Mouse (Mus musculus) embryonic facial prominence, embryonic 11.5 days (tissue): ENCODE measurements at regions not wholly inside any gene's neighbourhood (a gene's known extent, or its start where the extent isn't known, plus 50 kb on each side); places are given as distances from the start of the nearest gene placed in this dataset.

Source experiments
- ATAC-seq: fragments of 200-750 bp; cut with Nextera tagmentation; replicated peaks from 2 replicates; pipeline ENCODE4 v1.8.0; 2017; ENCODE audit warnings: low read depth; ENCODE audit not compliant: insufficient number of reproducible peaks, low FRiP score, low TSS enrichment
- DNase-seq: peaks from one replicate; pipeline ENCODE4 v3.0.0-alpha.2; 2015; ENCODE audit warnings: low spot score
- H3K27ac ChIP-seq: fragments of 300-500 bp; sonication (generic); replicated peaks from 2 replicates; pipeline ENCODE4 v1.5.1; 2014; ENCODE audit warnings: mild to moderate bottlenecking, low read depth, low read length, control low read depth
- H3K27me3 ChIP-seq: fragments of 300-500 bp; sonication (generic); 2 replicates; pipeline ENCODE4 v1.6.1; 2014; ENCODE audit warnings: mild to moderate bottlenecking, low read length, moderate library complexity, mixed read lengths; ENCODE audit not compliant: control insufficient read depth, insufficient read depth
- H3K36me3 ChIP-seq: fragments of 300-500 bp; sonication (generic); replicated peaks from 2 replicates; pipeline ENCODE4 v1.6.1; 2014; ENCODE audit warnings: low read depth, mild to moderate bottlenecking, low read length, moderate library complexity, mixed read lengths; ENCODE audit not compliant: control insufficient read depth, insufficient read depth
- H3K4me1 ChIP-seq: fragments of 300-500 bp; sonication (generic); 2 replicates; pipeline ENCODE4 v1.6.1; 2014; ENCODE audit warnings: low read length, mixed read lengths; ENCODE audit not compliant: control insufficient read depth, insufficient read depth
- H3K4me2 ChIP-seq: fragments of 300-500 bp; sonication (generic); 2 replicates; pipeline ENCODE4 v1.6.1; 2014; ENCODE audit warnings: low read depth, mild to moderate bottlenecking, control low read depth, low read length, moderate library complexity
- H3K4me3 ChIP-seq: fragments of 300-500 bp; sonication (generic); 2 replicates; pipeline ENCODE4 v1.5.1; 2014; ENCODE audit warnings: low read depth, low read length, control low read depth
- H3K9ac ChIP-seq: fragments of 300-500 bp; sonication (generic); replicated peaks from 2 replicates; pipeline ENCODE4 v1.6.1; 2014; ENCODE audit warnings: mild to moderate bottlenecking, control low read depth, low read length
- H3K9me3 ChIP-seq: fragments of 300-500 bp; sonication (generic); replicated peaks from 2 replicates; pipeline ENCODE4 v1.6.1; 2016; ENCODE audit warnings: mild to moderate bottlenecking, low read length, inconsistent platforms, mixed read lengths; ENCODE audit not compliant: control insufficient read depth
- WGBS: fragments of 180-500 bp; shearing (Covaris S2); extraction: QIAGEN DNeasy Blood & Tissue Kit; methylation state at CpG from one replicate; pipeline ENCODE4 v1.1.7; 2014; 5-methylcytosine and 5-hydroxymethylcytosine counted together

DNA sequence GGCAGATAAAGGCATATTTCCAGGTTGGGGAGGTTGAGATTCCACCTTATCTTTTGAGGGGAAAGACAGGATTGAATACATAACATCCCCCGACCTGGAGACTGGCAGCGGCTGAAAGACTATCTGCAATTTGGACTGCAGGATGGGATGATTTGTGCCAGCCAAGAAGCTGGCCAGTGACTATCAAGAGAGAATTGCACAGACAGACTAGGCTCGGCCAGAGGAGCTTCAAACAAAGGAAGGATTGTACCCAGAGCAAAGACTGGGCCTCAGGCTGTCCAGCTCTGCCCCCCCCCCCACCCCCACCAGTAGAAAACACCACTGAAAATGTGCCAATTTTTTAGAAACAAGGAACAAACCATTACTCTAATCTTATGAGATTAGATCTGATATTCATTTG, 73.0 kb upstream of the Fam3c start:
- Histone ChIP-seq H3K36me3 (no peaks in the 10 kb centered on the region), H3K27ac (no peak overlapping the region), H3K4me2 (no peak overlapping the region), H3K9me3 (no peaks in the 10 kb centered on the region), H3K27me3 (no peaks in the 10 kb centered on the region), H3K4me3 (no peak overlapping the region), H3K4me1 (no peaks in the 10 kb centered on the region), H3K9ac (no peak overlapping the region)
- no peak for DNase-seq
- WGBS, result 26% methylated on average over 3 of the region's 3 CpGs
- ATAC-seq, result no peak

DNA sequence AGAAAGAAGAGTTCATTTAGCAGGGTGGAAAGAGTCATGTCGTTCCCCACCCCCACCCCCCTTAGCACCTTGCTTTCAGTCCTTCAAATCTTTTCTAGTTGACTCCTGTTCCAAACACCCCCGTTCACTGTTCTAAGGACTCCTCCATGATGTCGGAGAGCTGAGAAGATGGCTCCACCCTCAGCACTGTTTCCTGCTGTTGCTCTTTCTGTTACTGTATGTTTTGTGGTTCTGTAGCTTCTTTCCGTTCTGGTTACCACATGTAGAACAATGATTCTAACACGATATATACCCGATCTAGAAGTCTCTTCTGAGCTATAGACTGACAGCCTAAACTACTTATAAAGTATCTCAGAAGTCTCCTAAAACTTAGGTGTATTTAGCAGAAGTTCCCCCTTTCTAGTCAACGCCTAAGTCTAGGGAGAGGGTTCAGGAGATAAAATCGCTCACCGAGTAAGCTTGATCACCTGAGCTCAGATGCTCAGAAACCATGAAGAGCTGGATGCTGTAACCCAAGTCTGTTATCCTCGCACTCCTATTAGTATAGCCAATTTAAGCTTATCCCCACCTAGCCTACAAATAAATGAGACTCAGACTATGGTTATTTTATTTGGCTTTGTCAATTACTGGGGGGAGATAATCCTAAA, 68.2 kb upstream of the Fam3c start:
- WGBS, result 86% methylated on average over 10 of the region's 10 CpGs
- DNase-seq, result no peak
- H3K36me3 ChIP-seq, result no peaks in the 10 kb centered on the region

DNA sequence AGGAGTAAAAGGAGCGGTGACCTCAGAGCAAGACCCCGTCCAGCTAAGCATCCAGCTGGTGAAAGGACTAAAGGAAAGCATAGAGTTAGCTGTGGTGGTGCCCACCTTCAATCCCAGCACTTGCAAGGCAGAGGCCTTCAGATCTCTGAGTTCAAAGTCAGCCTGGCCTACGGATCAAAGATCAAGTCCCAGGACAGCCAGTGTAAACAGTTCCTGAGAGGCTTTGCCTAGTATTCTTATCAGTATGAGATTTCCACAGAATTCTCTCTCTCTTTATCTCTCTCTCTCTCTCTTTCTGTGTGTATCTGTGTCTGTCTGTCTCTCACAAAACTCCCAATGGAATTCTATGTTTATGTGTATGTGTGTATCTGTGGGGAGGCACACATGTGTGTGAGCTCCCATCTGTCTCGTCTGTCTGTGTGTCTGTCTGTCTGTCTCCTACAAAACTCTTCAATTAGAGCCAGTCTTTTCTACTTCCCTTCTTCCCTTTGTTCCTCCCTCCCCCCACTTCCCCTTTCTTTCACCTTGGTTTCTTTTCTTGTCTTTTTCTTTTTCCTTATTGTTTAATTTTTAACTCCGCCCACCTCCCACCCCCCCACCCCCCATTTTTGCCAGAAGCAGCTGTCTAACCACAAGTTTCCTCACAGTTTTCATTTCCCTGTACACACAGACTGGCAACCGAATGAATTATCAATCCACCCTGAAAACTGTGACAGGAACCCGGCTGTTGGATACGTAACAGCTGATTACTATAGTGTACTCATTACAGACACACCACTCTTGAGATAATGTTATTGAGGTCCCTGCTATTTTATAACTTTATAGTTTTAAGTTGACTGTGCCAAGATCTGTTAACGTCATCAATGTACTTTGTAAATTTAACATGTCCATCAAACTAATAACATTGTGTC, 67.3 kb upstream of the Fam3c start:
- Histone ChIP-seq H3K4me3 (no peak overlapping the region), H3K27ac (no peak overlapping the region), H3K36me3 (no peaks in the 10 kb centered on the region), H3K4me1 (no peaks in the 10 kb centered on the region), H3K4me2 (no peak overlapping the region), H3K9ac (no peak overlapping the region), H3K9me3 (no peaks in the 10 kb centered on the region), H3K27me3 (no peaks in the 10 kb centered on the region)
- no peak for DNase-seq
- no peak for ATAC-seq
- WGBS, result 75% methylated on average over 9 of the region's 9 CpGs

More for the DNA sequence above, 68.2 kb upstream of the Fam3c start:
- H3K4me3 ChIP-seq, result no peak overlapping the region
- ATAC-seq, result no peak
- H3K4me1 ChIP-seq, result no peaks in the 10 kb centered on the region
- H3K9me3 ChIP-seq, result no peaks in the 10 kb centered on the region
- H3K4me2 ChIP-seq, result no peak overlapping the region
- no peak overlapping the region for H3K9ac ChIP-seq
- no peak overlapping the region for H3K27ac ChIP-seq
- no peaks in the 10 kb centered on the region for H3K27me3 ChIP-seq

DNA sequence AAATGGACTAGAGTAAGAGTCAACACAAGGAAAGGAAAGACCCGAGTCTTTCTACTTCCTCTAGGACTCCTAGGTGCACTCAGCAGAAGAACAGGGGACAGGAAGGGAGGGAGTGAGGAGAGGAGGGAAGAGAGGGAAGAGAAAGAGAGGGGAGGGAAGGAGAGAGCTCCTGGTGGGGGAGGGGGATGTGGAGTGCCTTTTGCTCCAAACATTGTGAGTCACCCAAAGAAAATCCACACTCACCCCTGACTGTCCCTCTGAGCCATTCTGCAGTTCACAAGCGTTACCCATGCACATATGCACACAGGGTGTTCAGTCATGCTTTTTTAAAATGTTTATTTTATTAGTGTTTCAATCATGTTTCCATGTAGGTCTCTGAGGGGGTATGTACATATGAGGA, 65.5 kb upstream of the Fam3c start:
- H3K4me1 ChIP-seq, result no peaks in the 10 kb centered on the region
- no peak overlapping the region for H3K27ac ChIP-seq
- 65% methylated on average over 2 of the region's 2 CpGs for WGBS
- H3K4me2 ChIP-seq, result no peak overlapping the region
- H3K36me3 ChIP-seq, result no peaks in the 10 kb centered on the region
- DNase-seq (no peak), ATAC-seq (no peak)
- no peak overlapping the region for H3K9ac ChIP-seq
- no peaks in the 10 kb centered on the region for H3K9me3 ChIP-seq
- H3K27me3 ChIP-seq, result no peaks in the 10 kb centered on the region
- no peak overlapping the region for H3K4me3 ChIP-seq

DNA sequence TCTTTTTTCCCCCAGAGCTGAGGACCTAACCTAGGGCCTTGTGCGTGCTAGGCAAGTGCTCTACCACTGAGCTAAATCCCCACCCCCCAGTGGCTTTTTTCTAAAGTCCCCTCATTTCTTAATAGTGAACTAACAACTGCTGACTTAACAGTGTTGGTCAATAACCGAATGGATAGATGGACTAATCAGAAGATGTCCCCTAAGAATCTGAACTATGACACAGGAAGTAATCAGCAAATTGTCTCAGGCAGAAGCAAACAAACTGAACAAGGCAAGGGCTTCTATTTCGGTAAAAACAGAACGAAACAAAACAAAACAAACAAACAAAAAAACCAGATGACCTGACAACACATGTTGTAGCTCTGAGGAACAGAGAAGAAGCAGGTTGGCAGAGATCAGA, 62.2 kb upstream of the Fam3c start:
- no peak for ATAC-seq
- Histone ChIP-seq H3K27ac (no peak overlapping the region), H3K4me3 (no peak overlapping the region), H3K27me3 (no peaks in the 10 kb centered on the region), H3K36me3 (no peaks in the 10 kb centered on the region), H3K9ac (no peak overlapping the region), H3K4me2 (no peak overlapping the region), H3K9me3 (no peaks in the 10 kb centered on the region), H3K4me1 (no peaks in the 10 kb centered on the region)
- WGBS, result 46% methylated on average over 4 of the region's 4 CpGs
- DNase-seq, result no peak

DNA sequence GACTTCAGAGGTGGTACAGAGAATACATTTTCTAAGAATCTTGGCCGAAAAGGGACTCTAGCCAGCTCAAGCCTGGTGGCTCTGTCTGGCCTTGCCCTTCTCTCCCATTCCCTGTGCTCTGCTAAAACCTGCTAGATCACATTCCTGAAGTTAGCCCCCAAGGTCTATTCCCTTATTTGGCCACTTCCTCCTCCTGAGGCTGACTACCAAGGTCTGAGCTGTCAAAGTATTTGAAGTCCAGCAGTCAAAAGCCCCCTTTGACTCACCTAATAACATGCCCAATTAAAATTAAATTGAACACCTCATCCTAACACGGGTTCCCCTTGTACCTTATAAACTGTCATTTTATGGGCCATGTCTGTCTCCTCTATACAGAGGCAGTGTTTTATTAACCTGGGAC, 61.1 kb upstream of the Fam3c start:
- Histone ChIP-seq H3K36me3 (no peaks in the 10 kb centered on the region), H3K9ac (no peak overlapping the region), H3K4me1 (no peaks in the 10 kb centered on the region), H3K9me3 (no peaks in the 10 kb centered on the region), H3K27me3 (no peaks in the 10 kb centered on the region), H3K27ac (no peak overlapping the region), H3K4me3 (no peak overlapping the region), H3K4me2 (no peak overlapping the region)
- WGBS, result 45% methylated on average over 2 of the region's 2 CpGs
- DNase-seq, result peak; percentile 45
- peak; percentile 48; the same call in 1 of the 2 replicates for ATAC-seq

DNA sequence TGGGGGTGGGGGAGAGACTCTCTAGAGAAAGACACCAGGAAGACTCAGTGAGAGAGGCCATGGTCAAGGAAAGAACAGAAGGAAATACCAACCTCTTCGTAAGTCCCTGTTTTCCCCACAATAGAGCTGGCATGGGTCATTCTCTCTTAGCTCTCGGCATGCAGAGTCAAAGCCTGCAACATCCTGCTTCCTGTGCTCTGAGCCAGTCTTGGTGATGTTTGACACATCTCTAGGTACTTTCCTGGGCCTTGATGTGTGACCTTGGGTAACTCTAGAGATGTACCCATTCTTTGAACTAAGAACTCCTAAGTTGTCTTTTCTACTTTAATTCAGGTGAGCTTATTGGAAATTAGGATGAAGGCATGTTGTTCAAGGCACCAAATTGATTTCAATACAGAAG, 55.8 kb upstream of the Fam3c start:
- Histone ChIP-seq H3K27ac (no peak overlapping the region), H3K4me1 (no peaks in the 10 kb centered on the region), H3K36me3 (no peaks in the 10 kb centered on the region), H3K27me3 (no peaks in the 10 kb centered on the region), H3K9me3 (no peaks in the 10 kb centered on the region), H3K4me3 (no peak overlapping the region), H3K4me2 (no peak overlapping the region), H3K9ac (no peak overlapping the region)
- ATAC-seq (no peak), DNase-seq (no peak)
- 80% methylated on average over 2 of the region's 2 CpGs for WGBS
